Comparison of ENCODE assay signal across 14 mouse cellular contexts in genomic region chr7:66303922-66304660, GRCm38 (mm10).
DNase-seq lines count a peak whose midpoint lies in the region; ATAC-seq lines count a peak whose summit lies in the region.
"Had no signal": no experiment of that assay in that cellular context is flagged by ENCODE, and none has a peak within 500 bp of the region (broad histone marks: within the 10 kb centered on the region; RNA-seq: fewer than 3 reads in every experiment).

No protein-coding gene starts in this region.

- WGBS in hindbrain, embryonic 15.5 days: 93% methylated on average over 14 of the region's 14 CpGs
- 92% methylated on average over 14 of the region's 14 CpGs for WGBS in hindbrain, embryonic 11.5 days

- ATAC-seq in hindbrain, embryonic 15.5 days (ENCODE audit: low FRiP score, low read depth): no peak
- no peak for ATAC-seq in hindbrain, embryonic 11.5 days (ENCODE audit: low FRiP score)
- ATAC-seq: intestine, postnatal 0 days had no signal

- H3K9me3 ChIP-seq in hindbrain, embryonic 15.5 days: no peaks in the 10 kb centered on the region
- H3K9me3 ChIP-seq in hindbrain, embryonic 11.5 days (ENCODE audit: control insufficient read depth, low read length): no peaks in the 10 kb centered on the region
- H3K9me3 ChIP-seq: embryonic facial prominence, embryonic 13.5 days; liver, embryonic 15.5 days had no signal

- H3K27ac ChIP-seq in hindbrain, embryonic 15.5 days (replicated peaks): peak overlapping the region; percentile 50; the same call in 1 of the 2 replicates
- H3K27ac ChIP-seq in hindbrain, embryonic 11.5 days (ENCODE audit: low read depth, low read length): no peak overlapping the region
- H3K27ac ChIP-seq: embryonic facial prominence, embryonic 13.5 days; liver, embryonic 15.5 days had no signal

- H3K4me3 ChIP-seq in hindbrain, embryonic 15.5 days: no peak overlapping the region
- no peak overlapping the region for H3K4me3 ChIP-seq in hindbrain, embryonic 11.5 days (ENCODE audit: low read depth, low read length)
- H3K4me3 ChIP-seq: embryonic facial prominence, embryonic 13.5 days; liver, embryonic 15.5 days had no signal

- no peaks in the 10 kb centered on the region for H3K27me3 ChIP-seq in hindbrain, embryonic 15.5 days
- H3K27me3 ChIP-seq in hindbrain, embryonic 11.5 days (ENCODE audit: control insufficient read depth, insufficient read depth, low read length): no peaks in the 10 kb centered on the region
- H3K27me3 ChIP-seq: embryonic facial prominence, embryonic 13.5 days; liver, embryonic 15.5 days had no signal

- intact Hi-C loops in left cerebral cortex, postnatal 25 days (cut with DNase I): no loop called here

- H3K36me3 ChIP-seq in hindbrain, embryonic 15.5 days: no peaks in the 10 kb centered on the region
- H3K36me3 ChIP-seq in hindbrain, embryonic 11.5 days (ENCODE audit: control insufficient read depth, insufficient read depth, low read length): no peaks in the 10 kb centered on the region

- DNase-seq in hindbrain, embryonic 11.5 days (ENCODE audit: low spot score): no peak
- DNase-seq in retina, embryonic 14.5 days (ENCODE audit: low spot score): peak; percentile 0
- DNase-seq in retina, postnatal 1 day: no peak
- DNase-seq in lung, postnatal 36 days: peak; percentile 55
- DNase-seq in left cerebral cortex, postnatal 25 days (ENCODE audit: low spot score in 2 of 2): no peak
- DNase-seq in cerebellum, postnatal 36 days: no peak
- DNase-seq in left cerebral cortex, adult 18-20 months (ENCODE audit: low spot score in 2 of 2): no peak
- DNase-seq: adrenal gland, postnatal 36 days; kidney, postnatal 36 days; right cerebral cortex, postnatal 14 days had no signal

- H3K4me1 ChIP-seq in hindbrain, embryonic 15.5 days (replicated peaks): 0 out of 2 replicates have a peak, but pooled peaks cover 2% of the 10 kb centered on the region
- no peaks in the 10 kb centered on the region for H3K4me1 ChIP-seq in hindbrain, embryonic 11.5 days (replicated peaks; ENCODE audit: control insufficient read depth, insufficient read depth, low read length)

- no peak overlapping the region for H3K9ac ChIP-seq in hindbrain, embryonic 15.5 days
- H3K9ac ChIP-seq in hindbrain, embryonic 11.5 days (ENCODE audit: low read depth, low read length): no peak overlapping the region
- H3K9ac ChIP-seq: embryonic facial prominence, embryonic 13.5 days; liver, embryonic 15.5 days had no signal

- H3K4me2 ChIP-seq in hindbrain, embryonic 15.5 days: no peak overlapping the region
- no peak overlapping the region for H3K4me2 ChIP-seq in hindbrain, embryonic 11.5 days (replicated peaks; ENCODE audit: low read depth, low read length)
- H3K4me2 ChIP-seq: embryonic facial prominence, embryonic 13.5 days; liver, embryonic 15.5 days had no signal

Comparison
In these comparisons a context has a peak if more than half of its experiments do, and no peak if none do; other contexts are left out.
1. DNase-seq: peak in retina, embryonic 14.5 days (single experiment) and lung, postnatal 36 days (single experiment); none in hindbrain, embryonic 11.5 days (single experiment), retina, postnatal 1 day (single experiment), left cerebral cortex, postnatal 25 days (0 of 2), cerebellum, postnatal 36 days (0 of 2) and left cerebral cortex, adult 18-20 months (0 of 2).